Mouse (Mus musculus): ENCODE measurements around the gene Mtmr2. TPM values are rescaled to one million over a fixed set of nuclear protein-coding genes. Genes with fewer than 3 reads are reported as not detected.

The Mtmr2 gene
- 27.9 TPM for polyA plus RNA-seq (2017; shearing (Covaris generic))

DNA sequence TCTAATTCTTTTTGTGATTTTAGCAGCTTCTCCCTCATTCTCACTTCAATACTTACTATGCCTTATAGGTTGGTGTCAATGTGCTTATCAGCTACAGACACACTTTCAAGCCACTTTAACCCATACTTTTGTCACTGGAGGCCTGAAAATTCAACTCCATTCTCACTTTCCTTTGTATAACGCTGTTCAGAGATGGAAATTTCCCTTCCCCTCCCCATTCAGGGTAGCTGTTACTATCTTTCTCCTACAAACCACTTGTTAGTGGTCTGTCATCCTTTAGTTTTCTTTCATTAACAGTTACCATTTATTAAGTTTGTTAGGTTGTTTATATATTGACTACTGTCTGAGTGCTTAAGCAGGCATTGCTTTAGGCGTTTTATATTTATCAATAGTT is at the start of gene Mtmr2:
Gene Mtmr2 (plus strand): TSS at position 7 of the 394 bp plus-strand sequence.

DNA sequence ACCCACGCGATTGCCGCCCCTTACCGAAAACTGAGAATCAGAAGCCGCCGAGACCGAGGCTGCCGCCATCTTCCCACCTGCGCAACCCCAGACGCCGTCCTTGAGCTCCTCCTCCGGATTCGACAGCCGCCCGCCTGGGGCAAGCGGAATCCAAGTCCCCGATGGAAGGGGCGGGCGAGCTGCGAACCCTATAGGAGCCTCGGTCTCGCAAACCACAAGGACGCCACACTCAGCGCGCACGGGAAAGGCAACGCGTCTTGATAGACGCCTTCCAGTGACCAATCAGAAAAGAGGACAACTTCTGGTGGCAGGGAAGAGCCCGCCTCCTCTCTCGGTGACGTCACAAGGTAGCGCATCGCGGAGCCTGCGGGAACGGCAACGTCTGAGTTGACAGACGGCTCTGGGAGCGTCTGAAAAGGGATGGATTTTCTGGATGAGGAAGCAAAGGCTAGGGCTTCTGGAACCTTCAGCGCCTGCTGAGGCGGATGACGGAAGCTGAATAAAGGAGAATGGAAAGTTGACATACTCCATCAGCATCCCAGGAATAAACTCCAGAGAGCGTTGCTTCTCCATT is 78.7 kb downstream of the Mtmr2 start, which contains the start of gene Cep57:
Gene Cep57 (minus strand): TSS at position 276 of the 574 bp plus-strand sequence.

DNA sequence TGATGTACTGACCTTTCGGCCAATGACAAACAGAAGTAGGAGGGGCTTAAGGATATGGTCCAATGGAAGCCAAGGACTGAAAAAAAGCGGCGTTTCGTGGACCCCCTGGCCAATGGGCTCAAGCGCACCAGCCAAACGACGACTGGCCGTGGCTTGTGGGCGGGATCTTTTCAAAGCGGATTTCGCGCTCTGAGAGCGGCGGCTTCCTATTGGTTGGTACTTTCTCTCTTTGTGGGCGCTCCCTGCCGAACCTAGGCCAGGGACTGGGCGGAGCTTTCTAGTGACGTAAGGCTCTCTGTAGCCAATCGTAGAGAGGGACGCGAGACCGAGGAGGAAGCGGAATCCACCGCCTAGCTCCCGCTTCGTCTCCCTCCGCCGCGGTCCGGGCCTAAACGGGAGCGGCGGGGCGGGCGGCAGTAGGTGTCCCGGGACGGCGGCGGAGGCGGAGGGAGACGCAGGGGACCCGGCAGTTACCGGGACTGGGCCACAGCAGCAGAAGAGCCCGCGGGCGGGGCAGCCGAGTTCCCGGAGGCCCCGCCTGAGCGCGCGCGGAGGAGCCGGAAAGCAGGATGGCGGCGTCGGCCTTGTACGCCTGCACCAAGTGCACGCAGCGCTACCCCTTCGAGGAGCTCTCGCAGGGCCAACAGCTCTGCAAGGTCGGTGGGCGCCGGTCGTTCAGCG is 79.3 kb downstream of the Mtmr2 start, which contains the start of gene Fam76b:
Gene Fam76b (plus strand): TSS at position 311 of the 681 bp plus-strand sequence.

Other genes starting within 250 kb of the Mtmr2 start
- 63.6 TPM for gene Cep57, start 78.7 kb downstream of the Mtmr2 start, polyA plus RNA-seq (2017; shearing (Covaris generic))
- 31.4 TPM for gene Fam76b, start 79.3 kb downstream of the Mtmr2 start, polyA plus RNA-seq (2017; shearing (Covaris generic))